Mouse (Mus musculus): ENCODE results near the gene Cenpa. TPM values are rescaled to one million over a fixed set of nuclear protein-coding genes. Genes with fewer than 3 reads are reported as not detected.

Cenpa gene
- polyA plus RNA-seq, 1 experiment, result 2.3 TPM

DNA sequence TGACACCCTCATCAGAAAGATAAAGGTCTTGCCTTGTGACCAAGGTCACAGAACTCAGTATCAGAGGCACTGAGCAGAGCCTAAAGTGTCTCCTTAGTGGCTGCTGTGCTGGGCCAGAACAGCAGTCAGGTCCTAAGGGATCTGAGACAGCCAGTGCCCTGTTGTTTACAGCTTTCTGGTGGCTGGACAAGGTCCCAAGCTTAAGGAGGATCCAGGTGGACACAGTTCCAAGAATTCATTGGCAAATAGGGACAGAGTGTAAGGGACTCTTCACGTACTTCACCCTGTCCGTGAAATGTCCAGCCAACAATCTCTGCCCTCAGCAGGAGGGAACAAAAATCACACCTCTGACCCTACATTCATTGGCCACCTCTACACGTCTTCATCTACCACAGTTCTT, 38.1 kb upstream of the Cenpa start:
- Histone ChIP-seq H3K27me3 (ENCODE audit: control insufficient read depth, insufficient read depth, low read length) (no peaks in the 10 kb centered on the region), H3K4me3 (replicated peaks; ENCODE audit: insufficient read depth, low read depth, low read length) (no peak overlapping the region), H3K4me1 (ENCODE audit: control insufficient read depth, insufficient read depth, low read length) (peaks cover 10% of the 10 kb centered on the region), H3K27ac (ENCODE audit: insufficient read depth, low read length) (no peak overlapping the region)
- no peak for DNase-seq
- TF ChIP-seq CTCF (IDR thresholded peaks at IDR 0.05; ENCODE audit: borderline replicate concordance, insufficient read depth, low read depth, low read length) (no peak), POLR2A (IDR thresholded peaks at IDR 0.05; ENCODE audit: borderline replicate concordance, insufficient read depth, low read length) (no peak)
- 34% methylated on average over 3 of the region's 3 CpGs for WGBS

DNA sequence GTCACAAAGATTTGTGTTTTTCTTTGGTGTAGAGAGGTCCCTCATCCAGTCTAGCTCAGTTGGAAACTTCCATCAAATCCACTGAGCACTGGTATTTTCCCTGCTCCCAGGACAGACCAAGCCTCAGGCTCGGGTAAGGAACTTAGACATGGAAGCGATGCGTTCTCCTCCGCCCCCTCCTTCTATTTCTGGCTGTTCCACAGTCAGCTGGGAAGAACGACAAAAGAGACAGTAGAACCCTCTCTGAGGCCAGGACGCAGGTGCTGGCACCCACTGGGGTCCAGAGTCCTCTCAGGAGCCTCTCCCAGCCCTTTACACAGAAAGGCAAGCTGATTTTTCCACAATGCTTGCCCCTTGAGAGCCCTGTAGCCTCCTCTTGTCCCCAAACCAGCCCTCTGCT, 36.2 kb upstream of the Cenpa start:
- no peaks in the 10 kb centered on the region for H3K4me1 ChIP-seq (ENCODE audit: control insufficient read depth, insufficient read depth, low read length)
- TF ChIP-seq CTCF (IDR thresholded peaks at IDR 0.05; ENCODE audit: borderline replicate concordance, insufficient read depth, low read depth, low read length) (no peak), POLR2A (IDR thresholded peaks at IDR 0.05; ENCODE audit: borderline replicate concordance, insufficient read depth, low read length) (no peak)
- H3K27me3 ChIP-seq (ENCODE audit: control insufficient read depth, insufficient read depth, low read length), result no peaks in the 10 kb centered on the region
- no peak for DNase-seq
- 52% methylated on average over 6 of the region's 6 CpGs for WGBS
- no peak overlapping the region for H3K27ac ChIP-seq (ENCODE audit: insufficient read depth, low read length)
- H3K4me3 ChIP-seq (replicated peaks; ENCODE audit: insufficient read depth, low read depth, low read length), result no peak overlapping the region

DNA sequence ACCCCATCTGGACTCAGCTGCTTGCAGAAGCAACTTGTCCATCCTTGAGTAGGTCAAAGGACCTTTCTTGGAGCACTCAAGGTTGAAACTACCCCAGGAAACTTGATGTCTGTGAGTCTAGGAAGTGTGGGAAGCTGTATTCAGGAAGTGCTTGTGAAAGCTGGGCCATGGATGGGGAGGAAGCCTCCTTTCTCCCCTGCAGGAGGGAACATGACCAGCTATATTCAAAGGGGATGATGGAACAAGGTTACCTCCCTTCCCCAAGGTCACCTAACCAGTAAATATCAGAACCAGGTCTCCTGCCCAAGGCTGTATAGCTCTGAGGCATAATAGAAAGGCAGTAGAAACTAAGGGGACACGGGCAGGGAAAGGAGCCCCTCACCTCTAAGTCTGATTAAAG, 34.4 kb upstream of the Cenpa start:
- WGBS, result 91% methylated on average over 1 of the region's 1 CpGs
- no peak for TF ChIP-seq POLR2A (IDR thresholded peaks at IDR 0.05; ENCODE audit: borderline replicate concordance, insufficient read depth, low read length)
- no peak for TF ChIP-seq CTCF (IDR thresholded peaks at IDR 0.05; ENCODE audit: borderline replicate concordance, insufficient read depth, low read depth, low read length)
- H3K4me1 ChIP-seq (ENCODE audit: control insufficient read depth, insufficient read depth, low read length), result no peaks in the 10 kb centered on the region
- DNase-seq, result no peak
- H3K4me3 ChIP-seq (replicated peaks; ENCODE audit: insufficient read depth, low read depth, low read length), result no peak overlapping the region
- no peaks in the 10 kb centered on the region for H3K27me3 ChIP-seq (ENCODE audit: control insufficient read depth, insufficient read depth, low read length)
- no peak overlapping the region for H3K27ac ChIP-seq (ENCODE audit: insufficient read depth, low read length)

DNA sequence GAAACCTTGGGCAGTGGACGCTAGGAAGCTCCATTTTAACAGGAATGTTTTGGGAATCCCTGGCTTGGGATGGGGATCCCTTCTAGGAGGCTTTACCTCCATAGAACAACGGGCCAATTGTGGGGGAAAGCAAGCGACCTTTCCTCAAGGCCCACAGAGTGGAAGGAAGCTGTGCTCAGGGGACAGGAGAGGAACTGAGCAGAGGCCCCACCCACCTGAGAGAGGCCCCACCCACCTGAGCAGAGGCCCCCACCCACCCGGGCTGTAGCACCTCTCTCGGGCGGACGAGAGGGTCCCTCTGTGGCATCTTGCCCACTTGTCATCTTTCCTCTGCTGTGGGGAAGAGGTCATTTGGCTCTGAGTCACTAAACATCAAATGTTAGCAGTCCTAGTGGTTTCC, 29.6 kb upstream of the Cenpa start:
- WGBS, result 55% methylated on average over 7 of the region's 7 CpGs
- no peaks in the 10 kb centered on the region for H3K4me1 ChIP-seq (ENCODE audit: control insufficient read depth, insufficient read depth, low read length)
- H3K27me3 ChIP-seq (ENCODE audit: control insufficient read depth, insufficient read depth, low read length), result no peaks in the 10 kb centered on the region; the same call in 1 of the 2 replicates
- TF ChIP-seq POLR2A (IDR thresholded peaks at IDR 0.05; ENCODE audit: borderline replicate concordance, insufficient read depth, low read length), result no peak
- no peak for DNase-seq
- no peak overlapping the region for H3K4me3 ChIP-seq (replicated peaks; ENCODE audit: insufficient read depth, low read depth, low read length)
- H3K27ac ChIP-seq (ENCODE audit: insufficient read depth, low read length), result no peak overlapping the region

DNA sequence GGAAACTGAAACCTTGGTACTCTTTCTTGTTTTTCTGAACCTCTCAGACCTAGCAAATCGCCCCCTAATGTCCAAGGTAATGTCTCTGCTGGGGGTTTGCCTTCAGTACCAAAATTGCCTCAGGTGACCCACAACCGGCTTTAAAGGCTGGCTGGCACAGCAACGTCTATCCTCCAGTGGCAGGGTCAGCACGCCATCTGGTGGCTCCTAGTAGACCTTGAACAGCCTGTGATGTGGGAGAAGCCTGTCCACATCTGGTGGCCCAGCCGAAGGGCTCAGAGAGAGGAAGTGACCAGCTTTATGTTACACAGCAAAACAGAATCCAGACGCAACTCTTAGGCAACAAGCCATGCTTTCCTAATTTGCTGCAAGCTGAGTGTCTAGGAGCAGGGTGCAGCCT, 28.5 kb upstream of the Cenpa start:
- DNase-seq, result peak; percentile 76 to 84

DNA sequence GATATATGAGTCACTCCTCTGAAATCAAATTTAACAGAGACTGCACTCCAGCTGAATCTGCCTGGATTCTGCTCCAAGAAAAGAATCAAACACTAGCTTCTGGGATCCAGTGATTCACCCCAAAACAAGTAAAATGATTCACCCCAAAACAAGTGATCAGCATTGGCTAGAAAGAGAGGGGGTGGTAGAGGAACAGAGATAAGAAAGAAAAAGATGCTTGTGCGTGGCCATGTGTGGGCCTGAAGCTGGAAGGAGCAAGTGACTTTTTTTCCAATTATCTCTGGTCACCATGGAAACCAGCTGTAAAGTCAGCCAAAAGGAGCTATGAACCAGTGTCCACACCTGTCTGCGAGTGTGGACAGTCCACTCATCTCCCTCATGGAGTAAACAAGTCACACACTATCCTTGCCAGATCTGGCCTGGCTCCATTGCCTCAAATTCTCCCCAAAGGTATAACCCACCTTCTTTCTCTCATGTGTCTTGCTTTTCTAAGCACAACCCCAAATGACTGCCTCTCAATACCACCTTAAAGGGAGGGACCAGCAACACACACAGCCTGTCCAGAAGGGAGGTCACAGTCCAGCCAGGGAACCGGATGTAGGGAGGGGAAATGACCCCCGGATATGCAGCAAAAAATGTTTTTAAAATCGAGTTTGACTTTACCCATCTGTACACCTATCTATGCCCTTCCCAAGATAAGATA, 22.9 kb upstream of the Cenpa start:
- DNase-seq, result no peak
- Histone ChIP-seq H3K4me1 (ENCODE audit: control insufficient read depth, insufficient read depth, low read length) (0 out of 2 replicates have a peak, but pooled peaks cover under 1% of the 10 kb centered on the region), H3K27ac (ENCODE audit: insufficient read depth, low read length) (no peak overlapping the region), H3K4me3 (replicated peaks; ENCODE audit: insufficient read depth, low read depth, low read length) (no peak overlapping the region), H3K27me3 (ENCODE audit: control insufficient read depth, insufficient read depth, low read length) (no peaks in the 10 kb centered on the region; the same call in 1 of the 2 replicates)
- no peak for TF ChIP-seq POLR2A (IDR thresholded peaks at IDR 0.05; ENCODE audit: borderline replicate concordance, insufficient read depth, low read length)
- no peak for TF ChIP-seq CTCF (IDR thresholded peaks at IDR 0.05; ENCODE audit: borderline replicate concordance, insufficient read depth, low read depth, low read length)
- 65% methylated on average over 5 of the region's 5 CpGs for WGBS

More for the DNA sequence above, 28.5 kb upstream of the Cenpa start:
- Histone ChIP-seq H3K4me3 (replicated peaks; ENCODE audit: insufficient read depth, low read depth, low read length) (no peak overlapping the region), H3K4me1 (ENCODE audit: control insufficient read depth, insufficient read depth, low read length) (no peaks in the 10 kb centered on the region), H3K27ac (ENCODE audit: insufficient read depth, low read length) (no peak overlapping the region), H3K27me3 (ENCODE audit: control insufficient read depth, insufficient read depth, low read length) (no peaks in the 10 kb centered on the region; the same call in 1 of the 2 replicates)
- WGBS, result 3% methylated on average over 6 of the region's 6 CpGs
- TF ChIP-seq CTCF (IDR thresholded peaks at IDR 0.05; ENCODE audit: borderline replicate concordance, insufficient read depth, low read depth, low read length) (peak; percentile 94), POLR2A (IDR thresholded peaks at IDR 0.05; ENCODE audit: borderline replicate concordance, insufficient read depth, low read length) (no peak)

DNA sequence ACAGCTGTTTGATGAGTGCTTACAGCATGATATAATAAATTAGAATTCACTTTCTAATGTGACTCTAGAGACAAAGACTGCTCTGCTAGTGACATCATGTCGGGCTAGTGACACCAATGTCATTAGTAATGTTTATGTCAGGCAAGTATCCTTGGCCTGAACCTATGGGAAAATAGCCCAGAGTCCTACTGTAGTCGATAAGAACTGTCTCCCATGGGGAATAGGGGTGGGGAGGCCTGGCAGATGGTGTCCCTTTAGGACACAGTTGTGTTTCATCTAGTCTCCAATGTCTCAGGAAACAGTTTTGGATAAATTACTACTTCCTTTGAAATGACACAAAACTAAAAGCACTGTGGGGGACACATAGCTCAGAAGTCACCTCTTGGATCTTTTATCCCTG, 20.5 kb upstream of the Cenpa start:
- no peak overlapping the region for H3K27ac ChIP-seq (ENCODE audit: insufficient read depth, low read length)
- H3K4me1 ChIP-seq (ENCODE audit: control insufficient read depth, insufficient read depth, low read length), result peaks cover 12% of the 10 kb centered on the region
- H3K4me3 ChIP-seq (replicated peaks; ENCODE audit: insufficient read depth, low read depth, low read length), result no peak overlapping the region
- WGBS, result 52% methylated on average over 2 of the region's 2 CpGs
- DNase-seq, result no peak
- TF ChIP-seq CTCF (IDR thresholded peaks at IDR 0.05; ENCODE audit: borderline replicate concordance, insufficient read depth, low read depth, low read length) (no peak), POLR2A (IDR thresholded peaks at IDR 0.05; ENCODE audit: borderline replicate concordance, insufficient read depth, low read length) (no peak)
- no peaks in the 10 kb centered on the region; the same call in 1 of the 2 replicates for H3K27me3 ChIP-seq (ENCODE audit: control insufficient read depth, insufficient read depth, low read length)

DNA sequence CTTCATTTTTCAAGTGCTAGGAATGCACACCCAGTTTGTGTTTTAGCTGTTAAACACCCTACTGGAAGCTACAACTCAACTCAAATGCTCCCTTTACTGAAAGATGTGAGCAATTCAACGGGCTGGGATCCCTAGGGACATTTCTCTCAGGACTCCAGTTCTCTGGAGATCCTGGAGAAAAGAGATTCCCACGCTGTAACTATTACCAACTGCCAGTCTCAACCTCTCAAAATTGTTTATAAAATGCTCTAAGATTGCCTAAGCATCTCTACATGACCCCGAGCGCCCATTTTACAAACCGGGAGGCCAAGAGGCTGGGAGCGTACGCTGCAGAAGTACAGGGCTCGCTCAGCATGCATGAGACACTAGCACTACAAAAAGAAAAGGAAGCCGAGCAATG, 19.2 kb upstream of the Cenpa start:
- peak overlapping the region; percentile 99 for H3K4me3 ChIP-seq (replicated peaks; ENCODE audit: insufficient read depth, low read depth, low read length)
- H3K4me1 ChIP-seq (ENCODE audit: control insufficient read depth, insufficient read depth, low read length), result peaks cover 15% of the 10 kb centered on the region
- no peaks in the 10 kb centered on the region for H3K27me3 ChIP-seq (ENCODE audit: control insufficient read depth, insufficient read depth, low read length)
- DNase-seq, result no peak
- WGBS, result under 1% methylated on average over 9 of the region's 9 CpGs
- peak overlapping the region; percentile 75 for H3K27ac ChIP-seq (ENCODE audit: insufficient read depth, low read length)
- TF ChIP-seq CTCF (IDR thresholded peaks at IDR 0.05; ENCODE audit: borderline replicate concordance, insufficient read depth, low read depth, low read length) (no peak), POLR2A (IDR thresholded peaks at IDR 0.05; ENCODE audit: borderline replicate concordance, insufficient read depth, low read length) (no peak)
